Comparison of ENCODE assay signal across 8 mouse cellular contexts in genomic region chr15:98635291-98635841, GRCm38 (mm10). TPM values are rescaled to one million over a fixed set of nuclear protein-coding genes. Genes with fewer than 3 reads are reported as not detected.
DNase-seq lines count a peak whose midpoint lies in the region; ATAC-seq and TF ChIP-seq lines count a peak whose summit lies in the region.
"Had no signal": no experiment of that assay in that cellular context is flagged by ENCODE, and none has a peak within 500 bp of the region (broad histone marks: within the 10 kb centered on the region; RNA-seq: fewer than 3 reads in every experiment).

No protein-coding gene starts in this region.

- peak overlapping the region; percentile 51 for H3K4me3 ChIP-seq in lung, adult 2 months (replicated peaks; ENCODE audit: extremely low read depth, low read depth, low read length)
- H3K4me3 ChIP-seq in hindbrain, embryonic 13.5 days, result peak overlapping the region; percentile 76
- H3K4me3 ChIP-seq in midbrain, embryonic 15.5 days, result peak overlapping the region; percentile 95

- peak overlapping the region; percentile 95 for H3K9ac ChIP-seq in hindbrain, embryonic 13.5 days
- peak overlapping the region; percentile 95 for H3K9ac ChIP-seq in midbrain, embryonic 15.5 days

- no peaks in the 10 kb centered on the region for H3K9me3 ChIP-seq in hindbrain, embryonic 13.5 days
- H3K9me3 ChIP-seq in midbrain, embryonic 15.5 days, result no peaks in the 10 kb centered on the region

- H3K27me3 ChIP-seq in hindbrain, embryonic 13.5 days, result peaks cover 15% of the 10 kb centered on the region; the same call in 1 of the 2 replicates
- 0 out of 2 replicates have a peak, but pooled peaks cover 3% of the 10 kb centered on the region for H3K27me3 ChIP-seq in midbrain, embryonic 15.5 days (replicated peaks)

- H3K4me1 ChIP-seq in lung, adult 2 months (ENCODE audit: control insufficient read depth, insufficient read depth, low read length), result peaks cover 8% of the 10 kb centered on the region
- H3K4me1 ChIP-seq in hindbrain, embryonic 13.5 days (replicated peaks), result peaks cover 69% of the 10 kb centered on the region
- peaks cover 57% of the 10 kb centered on the region for H3K4me1 ChIP-seq in midbrain, embryonic 15.5 days

- H3K4me2 ChIP-seq in hindbrain, embryonic 13.5 days, result peak overlapping the region; percentile 86
- H3K4me2 ChIP-seq in midbrain, embryonic 15.5 days, result peak overlapping the region; percentile 80

- 11% methylated on average over 21 of the region's 21 CpGs for WGBS in lung, adult 2 months
- under 1% methylated on average over 21 of the region's 21 CpGs for WGBS in hindbrain, embryonic 13.5 days
- under 1% methylated on average over 21 of the region's 21 CpGs for WGBS in midbrain, embryonic 15.5 days

- H3K27ac ChIP-seq in hindbrain, embryonic 13.5 days, result peak overlapping the region; percentile 99
- H3K27ac ChIP-seq in midbrain, embryonic 15.5 days, result peak overlapping the region; percentile 99

- no peak for ATAC-seq in hindbrain, embryonic 13.5 days (ENCODE audit: low FRiP score)
- ATAC-seq in midbrain, embryonic 15.5 days (replicated peaks), result peak; percentile 27; the same call in 1 of the 2 replicates
- ATAC-seq in monocyte, adult 5-6 weeks (replicated peaks; ENCODE audit: insufficient number of reproducible peaks, low FRiP score, low TSS enrichment, poor library complexity, severe bottlenecking), result no peak

- no peak for DNase-seq in lung, adult 2 months
- no peak for DNase-seq in lung, postnatal 14 days
- DNase-seq in embryo, embryonic 9.5 days (ENCODE audit: extremely low spot score), result peak; percentile 57
- DNase-seq in frontal cortex, postnatal 14 days (ENCODE audit: low spot score in 2 of 2), result no peak

- no peak for TF ChIP-seq POLR2A in lung, adult 2 months (IDR thresholded peaks at IDR 0.05; ENCODE audit: borderline replicate concordance, extremely low read depth, low read depth, low read length)

- TF ChIP-seq CTCF in lung, adult 2 months (IDR thresholded peaks at IDR 0.05; ENCODE audit: insufficient read depth, low read length), result no peak

- peaks cover 13% of the 10 kb centered on the region for H3K36me3 ChIP-seq in hindbrain, embryonic 13.5 days
- H3K36me3 ChIP-seq in midbrain, embryonic 15.5 days (replicated peaks), result peaks cover 9% of the 10 kb centered on the region

RNA-seq across cellular contexts. Expression of gene Cacnb3, which starts 4.7 kb away (rescaled TPM):
- 34.1 and 37.1 TPM in 2 replicates for polyA plus RNA-seq in lung, adult 2 months (2012; rRNA removed)
- 124 and 135 TPM in 2 replicates for polyA plus RNA-seq in hindbrain, embryonic 13.5 days (2015; fragmentation: Nextera tagmentation; extraction: Ambion mirVana)
- 199 and 201 TPM in 2 replicates for polyA plus RNA-seq in midbrain, embryonic 15.5 days (2015; fragmentation: Nextera tagmentation; extraction: Ambion mirVana)
- 0.68 to 1.3 TPM in 2 of 3 replicates, not detected in the other for total RNA-seq in monocyte, adult 5-6 weeks (2017)
- total RNA-seq: common myeloid progenitor, adult 5-6 weeks had no signal

RNA-seq across cellular contexts. Expression of gene Adcy6, which starts 25.5 kb away (rescaled TPM):
- polyA plus RNA-seq in lung, adult 2 months (2012; rRNA removed), result 52.3 and 62.8 TPM in 2 replicates
- 10.1 and 11.7 TPM in 2 replicates for polyA plus RNA-seq in hindbrain, embryonic 13.5 days (2015; fragmentation: Nextera tagmentation; extraction: Ambion mirVana)
- 14.0 and 15.2 TPM in 2 replicates for polyA plus RNA-seq in midbrain, embryonic 15.5 days (2015; fragmentation: Nextera tagmentation; extraction: Ambion mirVana)
- total RNA-seq in monocyte, adult 5-6 weeks (2017), result 0.96 to 3.7 TPM in 2 of 3 replicates, not detected in the other

RNA-seq across cellular contexts. Expression of gene Ddx23, which starts 27.3 kb away (rescaled TPM):
- polyA plus RNA-seq in lung, adult 2 months (2012; rRNA removed), result 28.4 and 38.9 TPM in 2 replicates
- polyA plus RNA-seq in hindbrain, embryonic 13.5 days (2015; fragmentation: Nextera tagmentation; extraction: Ambion mirVana), result 27.5 and 28.0 TPM in 2 replicates
- polyA plus RNA-seq in midbrain, embryonic 15.5 days (2015; fragmentation: Nextera tagmentation; extraction: Ambion mirVana), result 22.0 and 26.4 TPM in 2 replicates
- total RNA-seq in monocyte, adult 5-6 weeks (2017), result 106 to 143 TPM (median 108 TPM) in 3 replicates

RNA-seq across cellular contexts. Expression of gene Rnd1, which starts 41.9 kb away (rescaled TPM):
- polyA plus RNA-seq in lung, adult 2 months (2012; rRNA removed), result 19.6 and 23.6 TPM in 2 replicates
- 7.3 and 7.4 TPM in 2 replicates for polyA plus RNA-seq in hindbrain, embryonic 13.5 days (2015; fragmentation: Nextera tagmentation; extraction: Ambion mirVana)
- polyA plus RNA-seq in midbrain, embryonic 15.5 days (2015; fragmentation: Nextera tagmentation; extraction: Ambion mirVana), result 13.2 and 13.9 TPM in 2 replicates
- 1.2 to 2.8 TPM (median 1.5 TPM) in 3 replicates for total RNA-seq in monocyte, adult 5-6 weeks (2017)
